Mouse (Mus musculus) heart, postnatal 14 days (tissue): ENCODE measurements around the gene Lrrc1. TPM values are rescaled to one million over a fixed set of nuclear protein-coding genes. Genes with fewer than 3 reads are reported as not detected.

ENCODE experiments used
- DNase-seq, 2 experiments: peaks; one replicate each; pipeline ENCODE4 v3.0.0; 2021 to 2022
- intact Hi-C: fragments of 180-260 bp; cut with DNase I; formaldehyde crosslinking; loops from one replicate; pipeline ENCODE4 v1.15.1; 2025
- microRNA-seq, 2 experiments: library from miRNA; unstranded; fragments of <30 nt; microRNA quantifications; one replicate each; pipeline ENCODE4 v1.2.0; 2021 to 2022
- total RNA-seq, 2 experiments: library from RNA; stranded (reverse); gene quantifications; 2 replicates each; pipeline ENCODE4 v1.2.3; 2021

Gene Lrrc1
- total RNA-seq, 2 experiments from 2014 or later, result 18.7 to 19.9 TPM

GRCm38 (mm10) chr9:77402971-77403370, 141.7 kb downstream of the Lrrc1 start:
- DNase-seq, result no peak

GRCm38 (mm10) chr9:77399801-77400200, 144.9 kb downstream of the Lrrc1 start:
- intact Hi-C loops, result no loop called here
- DNase-seq, result no peak

More at GRCm38 (mm10) chr9:77402971-77403370, 141.7 kb downstream of the Lrrc1 start:
- intact Hi-C loops, result no loop called here

GRCm38 (mm10) chr9:77398856-77399631, 145.6 kb downstream of the Lrrc1 start:
- intact Hi-C loops, result no loop called here

GRCm38 (mm10) chr9:77397027-77397426, 147.6 kb downstream of the Lrrc1 start:
- DNase-seq, result no peak
- intact Hi-C loops, result no loop called here

More at GRCm38 (mm10) chr9:77398856-77399631, 145.6 kb downstream of the Lrrc1 start:
- DNase-seq, result no peak

- intact Hi-C loops, result no loop called here
- DNase-seq, result no peak
Measured at GRCm38 (mm10) chr9:77391248-77391647, 153.4 kb downstream of the Lrrc1 start.

GRCm38 (mm10) chr9:77388956-77389355, 155.7 kb downstream of the Lrrc1 start:
- no peak for DNase-seq
- intact Hi-C loops, result loop anchor here (10.0 kb wide), 1 partner anchor 1114 kb away; no protein-coding TSS in a partner anchor

GRCm38 (mm10) chr9:77386751-77387150, 157.9 kb downstream of the Lrrc1 start:
- intact Hi-C loops, result loop anchor here (10.0 kb wide), 1 partner anchor 1112 kb away; no protein-coding TSS in a partner anchor
- DNase-seq, result no peak

- intact Hi-C loops, result loop anchor here (10.0 kb wide), 1 partner anchor 1111 kb away; no protein-coding TSS in a partner anchor
- peak in 1 of 2 experiments; percentile 6 for DNase-seq
Measured at GRCm38 (mm10) chr9:77385611-77386010, 159.1 kb downstream of the Lrrc1 start.

GRCm38 (mm10) chr9:77384651-77385050, 160.0 kb downstream of the Lrrc1 start:
- no peak for DNase-seq
- intact Hi-C loops, result loop anchor here (5.0 to 10.0 kb wide), 2 partner anchors 392 to 1110 kb away; no protein-coding TSS in a partner anchor

- intact Hi-C loops, result loop anchor here (5.0 to 10.0 kb wide), 2 partner anchors 392 to 1109 kb away; no protein-coding TSS in a partner anchor
- no peak for DNase-seq
Measured at GRCm38 (mm10) chr9:77383951-77384350, 160.7 kb downstream of the Lrrc1 start.

GRCm38 (mm10) chr9:77382514-77382913, 162.2 kb downstream of the Lrrc1 start:
- no peak for DNase-seq
- intact Hi-C loops, result loop anchor here (5.0 to 10.0 kb wide), 2 partner anchors 390 to 1108 kb away; no protein-coding TSS in a partner anchor

- intact Hi-C loops, result loop anchor here (1.0 to 10.0 kb wide), 3 partner anchors 389 to 1107 kb away; no protein-coding TSS in a partner anchor
- DNase-seq, result peak; percentile 68 to 82
Measured at GRCm38 (mm10) chr9:77381565-77381964, 163.1 kb downstream of the Lrrc1 start.

Small RNA genes lying within 50 kb of the gene (microRNA-seq; reads per million reads assigned to microRNA genes)
- 0 reads per million in 2 experiments for gene Gm25250

Other genes with a start within 250 kb of the Lrrc1 start
- gene Mlip, start 191.9 kb downstream of the Lrrc1 start, total RNA-seq, result 100 to 1,000 TPM; 133 to 137 TPM
- 100 to 1,000 TPM; 123 to 134 TPM for gene Klhl31, start 91.6 kb upstream of the Lrrc1 start, total RNA-seq
- gene Gclc, start 209.7 kb upstream of the Lrrc1 start, total RNA-seq, result 10 to 100 TPM in 1 of 2 experiments, 1 to 10 TPM in 1; 9.7 to 11.6 TPM